Mouse (Mus musculus): ENCODE data around the gene Kdm2a.

DNA sequence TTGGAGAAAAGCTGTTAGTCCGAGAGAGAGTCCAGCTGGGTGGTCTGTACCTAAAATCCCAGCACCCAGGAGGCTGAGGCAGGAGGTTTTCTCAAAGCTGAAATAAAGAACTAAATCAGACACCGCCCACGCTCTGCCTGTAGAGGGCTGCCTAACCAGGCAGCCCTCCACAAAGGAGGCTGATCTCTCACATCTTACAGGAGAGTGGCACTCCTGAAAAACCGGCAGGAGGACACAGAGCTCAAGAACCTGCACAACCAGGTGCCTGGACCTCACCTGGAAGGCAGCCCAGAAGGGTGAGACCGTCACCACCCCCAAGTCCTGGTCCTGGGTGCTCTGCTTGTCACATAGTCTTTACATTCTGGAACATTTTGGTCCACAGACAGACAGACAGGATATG lies 100.2 kb downstream of the Kdm2a start:
- TF ChIP-seq CTCF (conservative IDR thresholded peaks at IDR 0.05; ENCODE audit: insufficient read depth, insufficient read length, low read depth, low read length) (no peak), POLR2A (IDR thresholded peaks at IDR 0.05; ENCODE audit: low read depth, low read length) (no peak)

Data from kidney, adult 2 months (tissue).